Mouse (Mus musculus) midbrain, postnatal 0 days (tissue): Measurements from ENCODE around the gene Flt3. TPM values are rescaled to one million over a fixed set of nuclear protein-coding genes. Genes with fewer than 3 reads are reported as not detected.

Experiments
- ATAC-seq: fragments of 200-750 bp; cut with Nextera tagmentation; 2 replicates; pipeline ENCODE4 v1.8.0; 2017; ENCODE audit warnings: moderate number of reproducible peaks, mild to moderate bottlenecking, moderate TSS enrichment, moderate library complexity; ENCODE audit not compliant: low FRiP score
- DNase-seq: peaks from one replicate; pipeline ENCODE4 v3.0.0-alpha.2; 2015; ENCODE audit warnings: low spot score
- H3K27ac ChIP-seq: fragments of 300-500 bp; sonication (generic); 2 replicates; pipeline ENCODE4 v1.5.1; 2014; ENCODE audit warnings: low read depth, mild to moderate bottlenecking, low read length, mixed read lengths
- H3K27me3 ChIP-seq: fragments of 300-500 bp; sonication (generic); 2 replicates; pipeline ENCODE4 v1.6.1; 2014; ENCODE audit warnings: low read length, control low read depth, mixed read lengths; ENCODE audit not compliant: insufficient read depth
- H3K36me3 ChIP-seq: fragments of 300-500 bp; sonication (generic); 2 replicates; pipeline ENCODE4 v1.6.1; 2014; ENCODE audit warnings: low read length, control low read depth, mixed read lengths; ENCODE audit not compliant: insufficient read depth
- H3K4me1 ChIP-seq: fragments of 300-500 bp; sonication (generic); 2 replicates; pipeline ENCODE4 v1.6.1; 2014; ENCODE audit warnings: mild to moderate bottlenecking, control low read depth, antibody characterized with exemption, low read length, mixed read lengths; ENCODE audit not compliant: insufficient read depth
- H3K4me2 ChIP-seq: fragments of 300-500 bp; sonication (generic); 2 replicates; pipeline ENCODE4 v1.6.1; 2014; ENCODE audit warnings: low read depth, mild to moderate bottlenecking, low read length, mixed read lengths; ENCODE audit not compliant: poor library complexity, severe bottlenecking
- H3K4me3 ChIP-seq: fragments of 300-500 bp; sonication (generic); 2 replicates; pipeline ENCODE4 v1.5.1; 2014; ENCODE audit warnings: low read depth, mild to moderate bottlenecking, low read length, moderate library complexity
- H3K9ac ChIP-seq: fragments of 300-500 bp; sonication (generic); replicated peaks from 2 replicates; pipeline ENCODE4 v1.6.1; 2014; ENCODE audit warnings: mild to moderate bottlenecking, low read length, moderate library complexity, mixed read lengths; ENCODE audit not compliant: poor library complexity, severe bottlenecking
- H3K9me3 ChIP-seq: fragments of 300-500 bp; sonication (generic); 2 replicates; pipeline ENCODE4 v1.6.1; 2016; ENCODE audit warnings: low read length, control low read depth
- CTCF ChIP-seq: IDR thresholded peaks from 2 replicates; pipeline ENCODE4 v1.5.1; 2016; ENCODE audit warnings: antibody characterized with exemption, mild to moderate bottlenecking
- WGBS: fragments of 180-500 bp; shearing (Covaris S2); extraction: QIAGEN DNeasy Blood & Tissue Kit; methylation state at CpG from one replicate; pipeline ENCODE4 v1.1.7; 2014; 5-methylcytosine and 5-hydroxymethylcytosine counted together
- polyA plus RNA-seq: library from polyadenylated mRNA; unstranded; fragments of >200 nt; fragmentation: Nextera tagmentation; extraction: Ambion mirVana; gene quantifications from 2 replicates; pipeline ENCODE4 v1.2.1, GENCODE M21; 2015
- total RNA-seq: library from RNA; depleted of rRNA; stranded (reverse); fragments of >200 nt; gene quantifications from 2 replicates; pipeline ENCODE4 v1.2.3, GENCODE M21; 2014

Gene Flt3
- total and polyA plus RNA-seq, 2 experiments from 2014 or later = 2.0 to 2.5 TPM

DNA sequence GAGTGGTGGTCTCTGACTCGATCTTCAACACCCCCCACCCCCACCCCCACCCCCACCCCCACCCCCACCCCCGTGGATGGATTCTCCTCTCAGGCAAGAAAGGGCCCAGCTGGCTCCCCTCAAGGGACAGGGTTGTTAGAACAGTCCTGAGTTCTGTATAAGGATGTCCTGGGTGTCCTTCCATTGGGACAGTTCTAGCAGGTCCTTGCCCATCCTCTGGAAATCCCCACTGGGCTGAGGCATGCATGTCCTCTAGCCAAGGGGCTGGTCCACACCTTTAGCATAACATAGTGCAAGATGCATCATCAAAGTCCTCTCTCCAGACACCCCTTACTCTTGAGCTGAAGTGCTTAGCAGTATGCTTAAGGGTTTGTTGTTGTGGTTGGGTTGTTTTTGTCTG, 90.5 kb downstream of the Flt3 start:
- 14% methylated on average over 2 of the region's 2 CpGs for WGBS
- Histone ChIP-seq H3K4me1 (no peaks in the 10 kb centered on the region), H3K4me2 (no peak overlapping the region), H3K36me3 (no peaks in the 10 kb centered on the region), H3K9me3 (no peaks in the 10 kb centered on the region), H3K27me3 (peaks cover 98% of the 10 kb centered on the region), H3K4me3 (no peak overlapping the region), H3K27ac (no peak overlapping the region), H3K9ac (no peak overlapping the region)
- TF ChIP-seq CTCF = no peak
- ATAC-seq = no peak
- DNase-seq = no peak

GRCm38 (mm10) chr5:147308451-147308850, 91.8 kb downstream of the Flt3 start:
- DNase-seq = no peak
- 4% methylated on average over 9 of the region's 9 CpGs for WGBS
- Histone ChIP-seq H3K9me3 (no peaks in the 10 kb centered on the region), H3K36me3 (no peaks in the 10 kb centered on the region), H3K4me1 (no peaks in the 10 kb centered on the region), H3K4me2 (no peak overlapping the region), H3K9ac (no peak overlapping the region), H3K27ac (no peak overlapping the region), H3K4me3 (no peak overlapping the region), H3K27me3 (peaks cover 98% of the 10 kb centered on the region)
- TF ChIP-seq CTCF = no peak
- ATAC-seq = no peak

GRCm38 (mm10) chr5:147307398-147307785, 92.9 kb downstream of the Flt3 start:
- ATAC-seq = no peak
- Histone ChIP-seq H3K4me1 (no peaks in the 10 kb centered on the region), H3K36me3 (no peaks in the 10 kb centered on the region), H3K9me3 (no peaks in the 10 kb centered on the region), H3K4me3 (no peak overlapping the region), H3K4me2 (no peak overlapping the region), H3K27me3 (peaks cover 100% of the 10 kb centered on the region), H3K9ac (no peak overlapping the region), H3K27ac (no peak overlapping the region)
- 1% methylated on average over 12 of the region's 12 CpGs for WGBS
- DNase-seq = no peak
- TF ChIP-seq CTCF = no peak

GRCm38 (mm10) chr5:147306638-147307397, 93.5 kb downstream of the Flt3 start, which contains the start of gene Cdx2:
Cdx2 (minus strand) TSS chr5:147307270.
- under 1% methylated on average over 61 of the region's 63 CpGs for WGBS
- Histone ChIP-seq H3K36me3 (no peaks in the 10 kb centered on the region), H3K4me2 (no peak within 1 kb of the TSS), H3K9me3 (no peaks in the 10 kb centered on the region), H3K4me3 (0 out of 2 replicates have a peak within 1 kb of the TSS, but pooled peaks have one; percentile 5), H3K27me3 (peaks cover 100% of the 10 kb centered on the region), H3K9ac (no peak within 1 kb of the TSS), H3K27ac (no peak within 1 kb of the TSS), H3K4me1 (no peaks in the 10 kb centered on the region)
- no peak for TF ChIP-seq CTCF
- no peak for ATAC-seq
- no peak for DNase-seq

GRCm38 (mm10) chr5:147305856-147306637, 94.2 kb downstream of the Flt3 start:
- no peak overlapping the region for H3K4me2 ChIP-seq
- no peaks in the 10 kb centered on the region for H3K9me3 ChIP-seq
- no peak for TF ChIP-seq CTCF
- no peaks in the 10 kb centered on the region for H3K4me1 ChIP-seq
- no peak overlapping the region for H3K27ac ChIP-seq
- ATAC-seq = no peak
- H3K9ac ChIP-seq = no peak overlapping the region
- 0 out of 2 replicates have a peak overlapping the region, but pooled peaks have one; percentile 5 for H3K4me3 ChIP-seq
- H3K36me3 ChIP-seq = no peaks in the 10 kb centered on the region
- no peak for DNase-seq
- WGBS = 1% methylated on average over 57 of the region's 58 CpGs
- peaks cover 100% of the 10 kb centered on the region for H3K27me3 ChIP-seq

- TF ChIP-seq CTCF = no peak
- Histone ChIP-seq H3K4me2 (no peak overlapping the region), H3K9me3 (no peaks in the 10 kb centered on the region), H3K4me3 (0 out of 2 replicates have a peak overlapping the region, but pooled peaks have one; percentile 3), H3K27ac (no peak overlapping the region), H3K36me3 (no peaks in the 10 kb centered on the region), H3K27me3 (peaks cover 99% of the 10 kb centered on the region), H3K4me1 (no peaks in the 10 kb centered on the region), H3K9ac (no peak overlapping the region)
- 1% methylated on average over 16 of the region's 16 CpGs for WGBS
- ATAC-seq (no peak), DNase-seq (no peak)
Measured at GRCm38 (mm10) chr5:147305166-147305565, 95.1 kb downstream of the Flt3 start.
